Mouse (Mus musculus) spleen, adult 2 months (tissue): ENCODE results near the gene Fanci.

Source experiments
- CTCF ChIP-seq: fragments of 200-500 bp; IDR thresholded peaks from 2 replicates; pipeline ENCODE4 v1.5.1; 2011; ENCODE audit warnings: mild to moderate bottlenecking, inconsistent platforms; ENCODE audit not compliant: insufficient read depth, insufficient read length, insufficient replicate concordance; ENCODE audit errors: extremely low read depth
- POLR2A ChIP-seq: fragments of 200-500 bp; IDR thresholded peaks from 2 replicates; pipeline ENCODE4 v1.6.1; 2011; ENCODE audit warnings: low read depth, low read length, inconsistent platforms

GRCm38 (mm10) chr7:79360056-79360455, 31.7 kb upstream of the Fanci start:
- TF ChIP-seq POLR2A: no peak
- TF ChIP-seq CTCF: no peak
